Mouse (Mus musculus) lung, embryonic 15.5 days (tissue): Measurements from ENCODE around the gene Nsl1. TPM values are rescaled to one million over a fixed set of nuclear protein-coding genes. Genes with fewer than 3 reads are reported as not detected.
A peak's percentile ranks its signal among the peaks of the same experiment; 100 is the strongest.

Experiments
- ATAC-seq: fragments of 200-750 bp; cut with Nextera tagmentation; 2 replicates; pipeline ENCODE4 v1.8.0; 2017; ENCODE audit warnings: moderate number of reproducible peaks, borderline replicate concordance; ENCODE audit not compliant: low FRiP score, low TSS enrichment; ENCODE audit errors: extremely low read depth
- H3K27ac ChIP-seq: fragments of 300-500 bp; sonication (generic); 2 replicates; pipeline ENCODE4 v1.5.1; 2015; ENCODE audit warnings: moderate library complexity, mild to moderate bottlenecking, inconsistent platforms
- H3K27me3 ChIP-seq: fragments of 300-500 bp; sonication (generic); 2 replicates; pipeline ENCODE4 v1.6.1; 2015; ENCODE audit warnings: inconsistent platforms
- H3K36me3 ChIP-seq: fragments of 300-500 bp; sonication (generic); 2 replicates; pipeline ENCODE4 v1.6.1; 2015; ENCODE audit warnings: inconsistent platforms
- H3K4me1 ChIP-seq: fragments of 300-500 bp; sonication (generic); 2 replicates; pipeline ENCODE4 v1.6.1; 2015; ENCODE audit warnings: inconsistent platforms
- H3K4me2 ChIP-seq: fragments of 300-500 bp; sonication (generic); 2 replicates; pipeline ENCODE4 v1.6.1; 2015; ENCODE audit warnings: inconsistent platforms, mild to moderate bottlenecking, moderate library complexity
- H3K4me3 ChIP-seq: fragments of 300-500 bp; sonication (generic); 2 replicates; pipeline ENCODE4 v1.5.1; 2015; ENCODE audit warnings: mild to moderate bottlenecking, inconsistent platforms
- H3K9ac ChIP-seq: fragments of 300-500 bp; sonication (generic); 2 replicates; pipeline ENCODE4 v1.6.1; 2015; ENCODE audit warnings: inconsistent platforms
- H3K9me3 ChIP-seq: fragments of 300-500 bp; sonication (generic); 2 replicates; pipeline ENCODE4 v1.6.1; 2016; ENCODE audit warnings: inconsistent platforms
- WGBS: fragments of 180-500 bp; shearing (Covaris S2); methylation state at CpG from one replicate; pipeline ENCODE4 v1.1.7; 2015; 5-methylcytosine and 5-hydroxymethylcytosine counted together
- polyA plus RNA-seq: library from polyadenylated mRNA; unstranded; fragments of >200 nt; fragmentation: Nextera tagmentation; extraction: Ambion mirVana; gene quantifications from 2 replicates; pipeline ENCODE4 v1.2.1, GENCODE M21; 2015

The Nsl1 gene
- polyA plus RNA-seq, 1 experiment from 2014 or later, result 28.5 TPM

DNA sequence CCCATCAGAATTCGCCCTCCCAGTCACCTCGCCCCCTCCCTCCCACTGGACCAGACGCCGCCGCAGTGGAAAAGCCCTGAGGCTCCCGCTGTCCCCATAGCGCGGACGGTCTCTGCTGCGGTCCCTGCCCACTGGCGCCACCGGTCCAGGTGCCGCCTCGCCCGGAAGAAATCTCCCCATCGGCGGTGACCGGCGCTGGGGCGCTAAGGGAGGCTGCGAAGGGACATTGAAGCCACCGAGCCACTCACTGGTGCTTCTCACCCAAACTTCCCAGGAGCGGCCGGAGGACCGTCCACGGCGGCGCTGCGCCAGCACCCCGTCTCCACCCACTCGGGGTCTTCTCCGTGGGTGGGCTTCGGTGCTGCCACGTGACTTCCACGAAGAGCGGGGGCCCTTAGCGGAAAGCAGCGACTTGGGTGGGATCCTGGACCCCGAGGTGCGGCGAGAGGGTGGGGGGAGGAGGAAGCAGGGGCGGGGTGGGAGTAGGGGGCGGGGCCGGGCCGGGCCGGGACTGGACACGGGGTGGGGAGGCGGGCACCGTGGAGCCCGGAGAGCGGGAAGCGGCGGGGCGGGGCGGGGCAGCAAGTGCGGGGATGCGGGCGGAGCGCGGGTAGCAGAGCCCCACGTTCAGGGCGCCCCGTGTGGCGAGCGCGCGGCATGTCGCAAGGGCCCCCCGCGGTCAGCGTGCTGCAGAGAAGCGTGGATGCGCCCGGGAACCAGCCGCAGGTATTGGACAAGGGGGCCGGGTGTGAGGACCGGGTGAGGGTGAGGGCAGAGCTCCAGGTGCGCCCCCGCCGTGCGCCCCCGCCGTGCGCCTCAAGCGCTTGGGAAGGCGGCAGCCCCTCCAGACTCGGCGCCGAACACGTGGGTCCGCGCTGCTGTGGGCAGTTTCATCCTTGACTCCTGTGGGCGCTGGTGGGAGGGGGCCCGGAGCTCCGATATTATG, 35.3 kb downstream of the Nsl1 start, which contains the start of gene Batf3:
Gene Batf3, plus strand, starts transcription at position 46 of the 946 bp plus-strand sequence.
- WGBS, result 0% methylated on average over 64 of the region's 95 CpGs
- Histone ChIP-seq H3K9me3 (no peaks in the 10 kb centered on the region), H3K4me1 (peaks cover 26% of the 10 kb centered on the region), H3K4me3 (peak within 1 kb of the TSS; percentile 70), H3K4me2 (peak within 1 kb of the TSS; percentile 100), H3K27ac (no peak within 1 kb of the TSS; the same call in 1 of the 2 replicates), H3K36me3 (no peaks in the 10 kb centered on the region), H3K27me3 (peaks cover 14% of the 10 kb centered on the region; the same call in 1 of the 2 replicates), H3K9ac (peak within 1 kb of the TSS; percentile 59)
- peak; percentile 67; the same call in 1 of the 2 replicates for ATAC-seq

DNA sequence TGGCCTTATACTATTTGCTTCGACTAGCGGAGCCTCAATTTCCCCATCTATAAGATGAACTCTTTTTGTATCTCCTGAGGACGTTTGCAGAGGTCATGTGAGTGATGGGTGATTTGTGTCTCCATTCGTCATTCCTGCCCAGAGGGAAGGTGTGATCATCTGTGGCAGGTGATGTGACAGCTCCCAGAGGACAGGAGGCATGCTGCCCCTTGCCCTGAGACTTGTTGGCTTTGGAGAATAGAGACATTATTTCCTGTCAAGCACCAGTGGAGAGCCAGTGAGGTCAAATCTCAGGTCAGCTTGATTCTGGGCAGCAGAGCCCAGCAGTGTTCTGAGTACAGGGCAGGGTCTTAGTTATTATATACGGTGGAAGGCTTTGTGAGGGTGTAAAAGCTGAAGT, 36.3 kb downstream of the Nsl1 start:
- no peak for ATAC-seq
- H3K27me3 ChIP-seq, result peaks cover 14% of the 10 kb centered on the region; the same call in 1 of the 2 replicates
- H3K27ac ChIP-seq, result no peak overlapping the region
- H3K4me2 ChIP-seq, result peak overlapping the region; percentile 100
- peaks cover 23% of the 10 kb centered on the region for H3K4me1 ChIP-seq
- H3K9ac ChIP-seq, result no peak overlapping the region
- 27% methylated on average over 5 of the region's 5 CpGs for WGBS
- peak overlapping the region; percentile 70 for H3K4me3 ChIP-seq
- H3K36me3 ChIP-seq, result no peaks in the 10 kb centered on the region
- H3K9me3 ChIP-seq, result no peaks in the 10 kb centered on the region

DNA sequence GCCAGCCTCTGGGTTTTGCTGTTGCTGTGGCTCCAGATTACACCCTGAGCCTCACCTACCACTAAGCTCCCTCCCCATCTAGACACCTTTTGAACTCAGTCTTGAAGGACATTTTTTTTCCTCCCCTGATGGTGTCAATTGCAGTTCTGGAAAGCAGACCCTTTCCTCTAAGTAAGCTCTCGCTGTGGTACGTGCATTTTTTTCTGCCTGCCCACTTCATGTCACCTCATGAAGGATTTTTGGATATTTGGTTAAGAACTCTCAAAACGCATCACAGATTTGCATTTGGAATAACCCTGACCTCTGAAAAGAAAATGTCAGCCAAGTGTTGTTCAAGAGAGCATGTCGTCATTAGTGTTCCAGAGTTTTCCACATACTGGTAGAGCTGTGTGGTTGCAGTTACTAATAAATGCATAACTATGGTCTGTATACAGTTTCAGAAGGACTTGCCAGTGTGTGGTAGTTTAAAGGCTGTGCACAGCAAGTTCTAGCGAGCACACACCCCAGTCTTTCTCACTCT, 37.0 kb downstream of the Nsl1 start:
- no peak for ATAC-seq
- Histone ChIP-seq H3K27ac (no peak overlapping the region), H3K27me3 (peaks cover 14% of the 10 kb centered on the region; the same call in 1 of the 2 replicates), H3K4me3 (no peak overlapping the region), H3K9me3 (no peaks in the 10 kb centered on the region), H3K36me3 (no peaks in the 10 kb centered on the region), H3K9ac (no peak overlapping the region), H3K4me2 (no peak overlapping the region), H3K4me1 (peaks cover 23% of the 10 kb centered on the region)
- 47% methylated on average over 5 of the region's 5 CpGs for WGBS

DNA sequence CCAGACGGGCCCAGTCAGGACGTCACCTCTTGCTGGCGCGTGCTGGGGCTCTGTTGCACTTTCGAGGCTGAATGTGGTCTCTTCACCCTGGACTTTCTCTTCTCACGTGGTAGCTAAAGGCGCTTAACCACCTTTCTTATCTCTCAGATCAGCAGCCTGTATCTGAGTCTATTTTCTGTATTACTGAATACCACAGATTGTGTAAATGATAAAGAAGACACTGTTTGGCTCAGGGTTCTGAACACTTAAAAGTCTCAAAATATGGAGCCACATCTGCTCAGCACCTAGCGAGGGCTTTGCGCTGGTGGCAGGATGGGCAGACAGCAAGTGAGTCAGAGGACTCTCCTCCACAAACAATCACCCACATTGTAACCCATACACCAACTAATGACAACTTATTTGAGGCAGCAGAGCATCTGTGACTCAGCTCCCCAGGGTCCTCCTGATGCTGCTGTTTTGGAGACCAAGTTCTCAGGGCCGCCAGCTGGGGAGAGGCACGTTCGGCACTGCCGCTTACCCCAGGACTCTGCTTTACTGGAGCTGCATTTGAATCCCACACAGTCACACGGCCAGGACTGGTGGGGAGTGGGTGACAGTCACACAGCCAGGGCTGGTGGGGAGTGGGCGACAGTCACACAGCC, 40.0 kb downstream of the Nsl1 start:
- H3K4me1 ChIP-seq, result peaks cover 12% of the 10 kb centered on the region
- H3K9ac ChIP-seq, result no peak overlapping the region
- H3K4me3 ChIP-seq, result no peak overlapping the region
- H3K36me3 ChIP-seq, result no peaks in the 10 kb centered on the region
- no peak overlapping the region for H3K27ac ChIP-seq
- no peak overlapping the region for H3K4me2 ChIP-seq
- H3K9me3 ChIP-seq, result no peaks in the 10 kb centered on the region
- WGBS, result 76% methylated on average over 15 of the region's 15 CpGs
- peaks cover 14% of the 10 kb centered on the region; the same call in 1 of the 2 replicates for H3K27me3 ChIP-seq
- no peak for ATAC-seq

DNA sequence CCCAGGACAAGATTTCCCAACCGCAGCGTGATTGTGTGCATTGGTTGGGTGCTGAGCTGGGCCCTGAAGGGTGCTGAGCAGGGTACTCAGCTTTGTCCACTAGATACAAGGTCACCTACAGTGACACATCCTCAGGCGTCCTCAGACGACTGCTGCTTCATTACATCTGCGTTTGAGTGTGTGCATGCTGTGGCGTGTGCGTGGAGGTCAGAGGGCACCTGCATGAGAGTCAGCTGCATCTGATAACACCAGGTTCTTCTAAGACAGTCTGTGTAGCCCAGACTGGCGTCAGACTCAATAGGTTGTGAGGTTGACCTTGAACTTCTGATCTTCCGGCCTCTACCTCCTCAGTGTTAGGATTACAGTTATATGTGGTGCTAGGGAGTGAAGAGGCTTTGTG, 42.4 kb downstream of the Nsl1 start:
- WGBS, result 71% methylated on average over 9 of the region's 9 CpGs
- no peak for ATAC-seq
- H3K4me2 ChIP-seq, result no peak overlapping the region

DNA sequence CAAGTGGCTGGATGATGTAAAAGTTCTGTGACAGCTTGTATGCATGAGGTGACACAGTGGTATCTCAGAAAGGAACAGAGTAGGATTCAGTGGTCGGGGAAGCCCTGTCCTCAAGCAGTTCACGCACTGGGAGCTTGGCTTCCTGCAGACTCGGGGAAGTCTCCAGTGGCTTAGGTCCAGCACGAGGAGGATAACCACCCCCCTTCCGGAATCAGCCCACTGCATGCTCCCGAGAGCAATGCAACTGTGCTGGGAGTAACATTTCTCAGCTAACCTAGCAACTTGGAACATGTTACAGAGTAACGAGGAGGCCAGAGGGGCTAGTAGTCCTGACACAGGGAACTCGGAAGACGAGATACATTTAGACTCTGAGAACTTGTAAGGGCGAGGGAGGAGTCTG, 44.5 kb downstream of the Nsl1 start:
- H3K4me1 ChIP-seq, result peaks cover 7% of the 10 kb centered on the region
- no peak overlapping the region for H3K9ac ChIP-seq
- no peak for ATAC-seq
- no peak overlapping the region for H3K4me2 ChIP-seq
- H3K4me3 ChIP-seq, result no peak overlapping the region
- no peaks in the 10 kb centered on the region for H3K36me3 ChIP-seq
- no peaks in the 10 kb centered on the region for H3K9me3 ChIP-seq
- H3K27ac ChIP-seq, result no peak overlapping the region
- WGBS, result 53% methylated on average over 10 of the region's 10 CpGs
- H3K27me3 ChIP-seq, result no peaks in the 10 kb centered on the region

More for the DNA sequence above, 42.4 kb downstream of the Nsl1 start:
- Histone ChIP-seq H3K4me1 (no peaks in the 10 kb centered on the region), H3K27ac (no peak overlapping the region), H3K4me3 (no peak overlapping the region), H3K27me3 (no peaks in the 10 kb centered on the region), H3K9me3 (no peaks in the 10 kb centered on the region), H3K9ac (no peak overlapping the region), H3K36me3 (no peaks in the 10 kb centered on the region)

DNA sequence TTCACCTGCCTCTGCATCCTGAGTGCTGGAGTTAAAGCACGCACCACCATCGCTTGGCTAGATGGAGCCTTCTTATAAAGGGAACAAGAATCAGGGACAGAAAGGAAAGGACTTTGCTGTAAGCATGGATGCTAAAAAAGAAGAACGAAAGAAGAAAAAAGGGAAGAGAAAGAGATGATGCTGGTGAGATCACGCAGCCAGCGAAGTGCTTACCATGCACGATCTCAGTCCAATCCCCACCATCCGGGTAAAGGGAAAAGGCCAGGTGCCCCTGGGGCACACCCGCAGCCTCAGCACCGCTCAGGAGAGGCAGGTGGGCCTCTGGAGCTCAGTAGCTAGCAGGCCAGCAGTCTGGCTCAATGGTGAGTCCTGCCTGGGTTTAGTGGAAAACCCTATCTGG, 47.1 kb downstream of the Nsl1 start:
- Histone ChIP-seq H3K4me3 (no peak overlapping the region), H3K27me3 (no peaks in the 10 kb centered on the region), H3K27ac (no peak overlapping the region), H3K9ac (no peak overlapping the region), H3K9me3 (no peaks in the 10 kb centered on the region), H3K4me1 (peaks cover 7% of the 10 kb centered on the region), H3K4me2 (no peak overlapping the region), H3K36me3 (no peaks in the 10 kb centered on the region)
- ATAC-seq, result no peak
- WGBS, result 87% methylated on average over 9 of the region's 9 CpGs

DNA sequence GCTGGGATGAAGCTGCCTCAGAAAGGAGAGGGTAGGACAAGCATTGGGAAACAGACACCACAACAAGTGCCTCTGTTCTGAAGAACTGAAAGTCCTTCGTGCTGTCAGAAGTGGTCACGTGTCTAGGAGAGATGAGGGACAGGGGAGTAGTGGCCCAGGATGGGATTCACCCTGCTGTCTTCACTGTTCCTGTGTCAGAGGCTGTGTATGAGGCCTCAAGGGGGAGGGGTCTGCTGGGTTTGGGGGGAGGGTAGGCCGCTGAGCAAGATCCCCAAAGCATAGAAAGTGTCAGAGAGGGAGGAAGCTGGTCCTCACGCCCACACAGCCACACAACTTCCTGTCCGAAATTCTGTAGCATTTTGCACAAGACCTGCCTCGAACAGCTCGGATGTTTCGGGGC, 48.3 kb downstream of the Nsl1 start:
- H3K9me3 ChIP-seq, result no peaks in the 10 kb centered on the region
- 0 out of 2 replicates have a peak, but pooled peaks have one; percentile 37 for ATAC-seq
- no peaks in the 10 kb centered on the region for H3K27me3 ChIP-seq
- H3K9ac ChIP-seq, result no peak overlapping the region
- 32% methylated on average over 8 of the region's 8 CpGs for WGBS
- H3K36me3 ChIP-seq, result no peaks in the 10 kb centered on the region
- no peak overlapping the region for H3K4me2 ChIP-seq
- no peak overlapping the region for H3K4me3 ChIP-seq
- H3K27ac ChIP-seq, result peak overlapping the region; percentile 11; the same call in 1 of the 2 replicates
- H3K4me1 ChIP-seq, result peaks cover 7% of the 10 kb centered on the region

DNA sequence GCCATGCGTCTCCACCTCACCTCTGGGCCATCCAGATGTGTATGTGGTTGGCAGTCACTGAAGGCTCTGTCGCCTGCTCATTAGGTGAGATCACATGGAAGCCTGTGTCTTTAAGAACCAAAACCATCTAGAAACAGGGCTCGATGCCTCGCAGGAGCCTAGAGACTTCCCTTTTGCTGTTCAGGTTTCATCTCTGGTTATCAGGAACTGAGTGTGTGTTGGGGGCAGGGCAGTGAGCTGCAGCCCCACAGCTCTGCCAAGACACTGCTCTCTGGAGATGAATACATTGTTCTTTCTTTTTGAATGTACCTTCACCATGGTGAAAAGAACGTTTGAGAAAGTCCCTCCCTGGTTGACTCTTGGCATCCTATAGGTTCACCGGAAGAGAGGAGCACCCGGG, 52.1 kb downstream of the Nsl1 start:
- Histone ChIP-seq H3K27me3 (no peaks in the 10 kb centered on the region), H3K4me3 (no peak overlapping the region), H3K9me3 (no peaks in the 10 kb centered on the region), H3K9ac (no peak overlapping the region), H3K4me1 (peaks cover 7% of the 10 kb centered on the region), H3K4me2 (no peak overlapping the region), H3K27ac (no peak overlapping the region), H3K36me3 (no peaks in the 10 kb centered on the region)
- 60% methylated on average over 7 of the region's 7 CpGs for WGBS
- no peak for ATAC-seq

DNA sequence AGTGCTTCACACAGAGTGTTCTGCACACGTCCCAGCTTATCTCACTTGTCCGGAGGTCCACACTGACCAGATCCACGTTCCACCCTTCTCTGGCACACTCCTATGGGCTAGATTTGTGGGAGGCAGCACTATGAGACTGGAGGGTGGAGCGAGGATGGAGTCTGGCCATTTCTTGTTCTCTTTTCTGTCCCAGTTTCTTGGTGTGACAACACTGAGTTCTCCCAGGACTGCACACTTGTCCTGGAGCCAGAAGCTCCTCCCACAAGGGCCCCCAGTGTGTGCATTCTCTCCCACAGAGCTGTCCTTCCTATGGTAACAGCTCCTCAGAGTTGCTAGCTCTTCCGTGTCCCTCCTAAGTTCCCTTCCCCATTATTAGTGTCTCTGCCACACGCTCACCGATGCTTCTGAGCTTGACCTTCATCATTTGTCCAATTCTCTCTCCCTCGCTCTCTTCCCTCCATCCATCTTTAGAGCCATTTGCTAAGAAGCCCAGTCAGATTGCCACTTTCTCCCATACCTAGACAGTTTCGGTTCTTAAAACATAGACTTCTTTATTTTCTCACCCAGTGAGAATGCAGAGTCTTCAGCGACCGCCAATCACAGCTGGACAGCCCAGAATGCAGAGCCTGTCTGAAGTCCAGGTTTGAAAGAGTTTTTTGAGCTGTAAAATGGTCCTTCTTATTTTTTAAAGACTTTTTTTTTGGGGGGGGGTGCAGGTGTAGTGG, 52.9 kb downstream of the Nsl1 start:
- ATAC-seq, result no peak
- no peak overlapping the region for H3K4me3 ChIP-seq
- H3K27ac ChIP-seq, result no peak overlapping the region
- H3K4me2 ChIP-seq, result no peak overlapping the region
- H3K27me3 ChIP-seq, result no peaks in the 10 kb centered on the region
- H3K4me1 ChIP-seq, result peaks cover 7% of the 10 kb centered on the region
- no peaks in the 10 kb centered on the region for H3K9me3 ChIP-seq
- H3K36me3 ChIP-seq, result no peaks in the 10 kb centered on the region
- H3K9ac ChIP-seq, result no peak overlapping the region
- WGBS, result 73% methylated on average over 11 of the region's 11 CpGs

DNA sequence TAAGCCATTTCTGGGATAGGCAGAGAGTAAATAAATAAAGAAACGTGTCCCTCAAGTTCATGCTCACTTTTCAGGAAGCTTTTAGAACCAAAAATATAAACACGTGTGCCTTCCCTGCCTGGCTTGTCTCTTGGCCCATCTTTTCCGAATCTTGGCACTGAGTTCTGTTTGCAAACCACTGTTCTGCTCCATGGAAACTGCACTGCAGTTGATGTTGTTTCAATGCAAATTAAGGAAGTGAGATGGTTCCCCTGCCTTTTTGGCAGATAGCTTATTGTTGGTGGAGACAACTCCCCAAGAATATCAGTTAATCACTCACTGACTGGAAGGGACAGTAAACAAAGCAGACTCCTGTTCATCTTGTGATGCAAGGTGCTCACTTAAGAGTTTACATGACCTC, 59.9 kb downstream of the Nsl1 start:
- Histone ChIP-seq H3K27ac (no peak overlapping the region), H3K9me3 (no peaks in the 10 kb centered on the region), H3K4me2 (no peak overlapping the region), H3K27me3 (no peaks in the 10 kb centered on the region), H3K36me3 (no peaks in the 10 kb centered on the region), H3K4me3 (no peak overlapping the region), H3K9ac (no peak overlapping the region), H3K4me1 (0 out of 2 replicates have a peak, but pooled peaks cover 3% of the 10 kb centered on the region)
- ATAC-seq, result no peak
- WGBS, result 25% methylated on average over 3 of the region's 3 CpGs
